Mouse (Mus musculus): ENCODE data around the gene Rnf151. TPM values are rescaled to one million over a fixed set of nuclear protein-coding genes. Genes with fewer than 3 reads are reported as not detected.

Gene Rnf151
- polyA plus RNA-seq (2012; rRNA removed): 0.36 TPM in 2 replicates

GRCm38 (mm10) chr17:24717943-24718342 lies at the start of gene Rnf151, which contains the start of gene Rps2:
Rnf151 (minus strand) TSS chr17:24718063.
Rps2 (plus strand) TSS chr17:24718116.

GRCm38 (mm10) chr17:24752415-24753394 lies 34.8 kb upstream of the Rnf151 start, which contains the start of gene Hs3st6:
Hs3st6 (plus strand) TSS chr17:24752988.

GRCm38 (mm10) chr17:24736330-24737051 lies 18.6 kb upstream of the Rnf151 start, which contains the start of gene Msrb1:
Msrb1 (plus strand) TSS chr17:24736642.

GRCm38 (mm10) chr17:24727618-24728017 lies 9.8 kb upstream of the Rnf151 start, which contains the start of gene Rpl3l:
Rpl3l (plus strand) TSS chr17:24727820.

GRCm38 (mm10) chr17:24724184-24724583 lies 6.3 kb upstream of the Rnf151 start, which contains the start of gene Ndufb10:
Ndufb10 (minus strand) TSS chr17:24724478.

GRCm38 (mm10) chr17:24706982-24707800 lies 10.7 kb downstream of the Rnf151 start, which contains the start of gene Tbl3:
Tbl3 (minus strand) TSS chr17:24707660.

GRCm38 (mm10) chr17:24696011-24696697 lies 21.7 kb downstream of the Rnf151 start, which contains the start of the genes Gfer and Noxo1:
Gfer (minus strand) TSS chr17:24696156.
Noxo1 (plus strand) TSS chr17:24696234.

GRCm38 (mm10) chr17:24689251-24690081 lies 28.4 kb downstream of the Rnf151 start, which contains the start of gene Syngr3:
Syngr3 (minus strand) TSS chr17:24689955.

GRCm38 (mm10) chr17:24669545-24670245 lies 48.2 kb downstream of the Rnf151 start, which contains the start of gene Zfp598:
Zfp598 (plus strand) TSS chr17:24669687.

Other genes starting within 250 kb of the Rnf151 start
- gene E4f1, start 247.8 kb downstream of the Rnf151 start, polyA plus RNA-seq (2012; rRNA removed): 82.5 and 89.4 TPM in 2 replicates
- gene Pgp, start 247.7 kb downstream of the Rnf151 start, polyA plus RNA-seq (2012; rRNA removed): 43.4 and 44.6 TPM in 2 replicates
- 0.43 and 1.0 TPM in 2 replicates for gene Bricd5, start 244.2 kb downstream of the Rnf151 start, polyA plus RNA-seq (2012; rRNA removed)
- gene Mlst8, start 239.0 kb downstream of the Rnf151 start, polyA plus RNA-seq (2012; rRNA removed): 51.2 and 55.8 TPM in 2 replicates
- 93.1 and 111 TPM in 2 replicates for gene Caskin1, start 229.5 kb downstream of the Rnf151 start, polyA plus RNA-seq (2012; rRNA removed)
- gene Traf7, start 190.1 kb downstream of the Rnf151 start, polyA plus RNA-seq (2012; rRNA removed): 333 and 335 TPM in 2 replicates
- 4.1 and 5.0 TPM in 2 replicates for gene Rab26, start 183.9 kb downstream of the Rnf151 start, polyA plus RNA-seq (2012; rRNA removed)
- 60.4 and 62.9 TPM in 2 replicates for gene Pkd1, start 168.2 kb downstream of the Rnf151 start, polyA plus RNA-seq (2012; rRNA removed)
- gene Tsc2, start 85.4 kb downstream of the Rnf151 start, polyA plus RNA-seq (2012; rRNA removed): 175 and 176 TPM in 2 replicates
- gene Nthl1, start 85.4 kb downstream of the Rnf151 start, polyA plus RNA-seq (2012; rRNA removed): 16.0 and 16.5 TPM in 2 replicates
- 27.3 and 36.1 TPM in 2 replicates for gene Slc9a3r2, start 67.7 kb downstream of the Rnf151 start, polyA plus RNA-seq (2012; rRNA removed)
- gene Npw, start 59.6 kb downstream of the Rnf151 start, polyA plus RNA-seq (2012; rRNA removed): 0.16 and 0.29 TPM in 2 replicates
- gene Zfp598, start 48.4 kb downstream of the Rnf151 start, polyA plus RNA-seq (2012; rRNA removed): 85.5 and 87.5 TPM in 2 replicates
- 58.6 and 60.6 TPM in 2 replicates for gene Syngr3, start 28.1 kb downstream of the Rnf151 start, polyA plus RNA-seq (2012; rRNA removed)
- 31.7 and 33.2 TPM in 2 replicates for gene Gfer, start 21.9 kb downstream of the Rnf151 start, polyA plus RNA-seq (2012; rRNA removed)
- 9.5 and 9.7 TPM in 2 replicates for gene Noxo1, start 21.8 kb downstream of the Rnf151 start, polyA plus RNA-seq (2012; rRNA removed)
- gene Tbl3, start 10.4 kb downstream of the Rnf151 start, polyA plus RNA-seq (2012; rRNA removed): 71.6 and 77.7 TPM in 2 replicates
- 1,943 and 2,057 TPM in 2 replicates for gene Rps2, start 53 bp upstream of the Rnf151 start, polyA plus RNA-seq (2012; rRNA removed)
- 219 and 243 TPM in 2 replicates for gene Ndufb10, start 6.4 kb upstream of the Rnf151 start, polyA plus RNA-seq (2012; rRNA removed)
- 0.08 and 0.10 TPM in 2 replicates for gene Rpl3l, start 9.8 kb upstream of the Rnf151 start, polyA plus RNA-seq (2012; rRNA removed)
- 36.8 and 38.8 TPM in 2 replicates for gene Msrb1, start 18.6 kb upstream of the Rnf151 start, polyA plus RNA-seq (2012; rRNA removed)
- gene Hs3st6, start 34.9 kb upstream of the Rnf151 start, polyA plus RNA-seq (2012; rRNA removed): 0.28 and 1.5 TPM in 2 replicates
- not detected in 2 replicates for gene Meiob, start 86.2 kb upstream of the Rnf151 start, polyA plus RNA-seq (2012; rRNA removed)
- gene Hagh, start 122.1 kb upstream of the Rnf151 start, polyA plus RNA-seq (2012; rRNA removed): 34.3 and 35.3 TPM in 2 replicates
- 16.0 and 16.6 TPM in 2 replicates for gene Fahd1, start 132.3 kb upstream of the Rnf151 start, polyA plus RNA-seq (2012; rRNA removed)
- gene Igfals, start 147.9 kb upstream of the Rnf151 start, polyA plus RNA-seq (2012; rRNA removed): 0.05 and 0.13 TPM in 2 replicates
- gene Nubp2, start 168.3 kb upstream of the Rnf151 start, polyA plus RNA-seq (2012; rRNA removed): 32.7 and 32.9 TPM in 2 replicates
- gene Spsb3, start 168.6 kb upstream of the Rnf151 start, polyA plus RNA-seq (2012; rRNA removed): 79.6 and 81.9 TPM in 2 replicates
- 39.1 and 48.1 TPM in 2 replicates for gene Eme2, start 177.0 kb upstream of the Rnf151 start, polyA plus RNA-seq (2012; rRNA removed)
- 107 and 108 TPM in 2 replicates for gene Mrps34, start 177.1 kb upstream of the Rnf151 start, polyA plus RNA-seq (2012; rRNA removed)
- 77.0 and 84.1 TPM in 2 replicates for gene Nme3, start 178.4 kb upstream of the Rnf151 start, polyA plus RNA-seq (2012; rRNA removed)
- gene Mapk8ip3, start 218.9 kb upstream of the Rnf151 start, polyA plus RNA-seq (2012; rRNA removed): 193 and 206 TPM in 2 replicates
- gene Jpt2, start 242.6 kb upstream of the Rnf151 start, polyA plus RNA-seq (2012; rRNA removed): 72.1 and 74.9 TPM in 2 replicates